Mouse (Mus musculus) hindbrain, embryonic 16.5 days (tissue): ENCODE results near the gene Gm6899. TPM values are rescaled to one million over a fixed set of nuclear protein-coding genes. Genes with fewer than 3 reads are reported as not detected.

Source experiments
- ATAC-seq: fragments of 200-750 bp; cut with Nextera tagmentation; 2 replicates; pipeline ENCODE4 v1.8.0; 2017; ENCODE audit warnings: moderate TSS enrichment, moderate library complexity
- H3K27ac ChIP-seq: fragments of 300-500 bp; sonication (generic); 2 replicates; pipeline ENCODE4 v1.5.1; 2014; ENCODE audit warnings: low read depth, mild to moderate bottlenecking, control low read depth, low read length, moderate library complexity
- H3K27me3 ChIP-seq: fragments of 300-500 bp; sonication (generic); replicated peaks from 2 replicates; pipeline ENCODE4 v1.6.1; 2014; ENCODE audit warnings: low read length; ENCODE audit not compliant: control insufficient read depth, insufficient read depth
- H3K36me3 ChIP-seq: fragments of 300-500 bp; sonication (generic); 2 replicates; pipeline ENCODE4 v1.6.1; 2014; ENCODE audit warnings: mild to moderate bottlenecking, low read length, moderate library complexity, mixed read lengths; ENCODE audit not compliant: control insufficient read depth, insufficient read depth
- H3K4me1 ChIP-seq: fragments of 300-500 bp; sonication (generic); 2 replicates; pipeline ENCODE4 v1.6.1; 2014; ENCODE audit warnings: low read depth, low read length; ENCODE audit not compliant: control insufficient read depth, insufficient read depth
- H3K4me2 ChIP-seq: fragments of 300-500 bp; sonication (generic); 2 replicates; pipeline ENCODE4 v1.6.1; 2014; ENCODE audit warnings: mild to moderate bottlenecking, low read length, control low read depth, moderate library complexity
- H3K4me3 ChIP-seq: fragments of 300-500 bp; sonication (generic); 2 replicates; pipeline ENCODE4 v1.5.1; 2014; ENCODE audit warnings: mild to moderate bottlenecking, low read length, control low read depth, moderate library complexity
- H3K9ac ChIP-seq: fragments of 300-500 bp; sonication (generic); 2 replicates; pipeline ENCODE4 v1.6.1; 2014; ENCODE audit warnings: low read depth, mild to moderate bottlenecking, control low read depth, low read length, moderate library complexity
- H3K9me3 ChIP-seq: fragments of 300-500 bp; sonication (generic); 2 replicates; pipeline ENCODE4 v1.6.1; 2014; ENCODE audit warnings: mild to moderate bottlenecking, low read length, moderate library complexity; ENCODE audit not compliant: control insufficient read depth
- WGBS: fragments of 180-500 bp; shearing (Covaris S2); extraction: QIAGEN DNeasy Blood & Tissue Kit; methylation state at CpG from one replicate; pipeline ENCODE4 v1.1.7; 2014; 5-methylcytosine and 5-hydroxymethylcytosine counted together
- polyA plus RNA-seq: library from polyadenylated mRNA; unstranded; fragments of >200 nt; fragmentation: Nextera tagmentation; extraction: Ambion mirVana; gene quantifications from 2 replicates; pipeline ENCODE4 v1.2.1, GENCODE M21; 2015

Gene Gm6899
- polyA plus RNA-seq, 1 experiment from 2014 or later: not detected

DNA sequence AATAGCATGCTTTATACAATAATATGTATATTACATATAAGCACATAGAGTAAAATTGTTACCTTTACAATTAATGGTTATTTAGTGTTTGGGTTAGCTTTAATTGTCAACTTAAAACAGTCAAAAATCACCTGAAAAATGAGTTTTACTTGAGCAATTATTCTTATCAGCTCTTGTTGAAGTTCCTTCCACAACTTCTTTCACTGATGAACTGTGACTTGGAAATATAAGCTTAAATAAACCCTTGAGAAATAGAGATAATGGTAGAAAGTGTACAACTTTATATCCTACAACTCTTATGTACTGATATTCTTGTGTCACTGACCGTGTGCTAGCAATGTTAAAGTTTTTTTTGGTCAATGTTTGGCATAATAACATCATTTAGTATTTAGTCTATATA is 43.2 kb downstream of the Gm6899 start:
- no peak overlapping the region for H3K4me2 ChIP-seq
- H3K27me3 ChIP-seq: no peaks in the 10 kb centered on the region
- H3K36me3 ChIP-seq: no peaks in the 10 kb centered on the region
- no peak overlapping the region for H3K27ac ChIP-seq
- H3K9me3 ChIP-seq: no peaks in the 10 kb centered on the region
- 85% methylated on average over 1 of the region's 1 CpGs for WGBS
- H3K4me3 ChIP-seq: no peak overlapping the region
- H3K4me1 ChIP-seq: no peaks in the 10 kb centered on the region
- ATAC-seq: no peak
- H3K9ac ChIP-seq: no peak overlapping the region

DNA sequence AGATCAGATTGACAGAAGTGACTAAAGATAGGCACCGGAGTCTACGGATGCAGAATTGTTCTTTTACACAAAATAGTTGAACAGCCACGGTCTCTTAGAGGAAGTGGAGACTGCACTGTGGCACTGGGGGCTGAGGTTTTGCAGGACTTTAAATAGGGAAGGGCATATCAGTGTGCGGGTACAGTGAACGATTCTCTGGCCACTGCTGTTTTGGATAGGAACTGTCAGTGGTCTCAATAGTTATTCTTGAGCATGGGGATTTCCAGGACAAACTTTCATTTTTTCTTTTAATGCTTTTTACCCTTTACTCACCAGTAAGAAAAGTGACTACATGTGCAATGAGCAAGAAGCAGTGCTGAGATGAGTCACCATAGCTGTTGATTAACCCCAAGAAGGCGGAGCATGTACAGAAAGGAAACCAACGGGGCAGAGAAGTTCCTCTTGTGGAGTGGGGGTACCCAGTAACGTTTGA is 47.3 kb downstream of the Gm6899 start:
- Histone ChIP-seq H3K4me3 (no peak overlapping the region), H3K4me2 (no peak overlapping the region), H3K9me3 (no peaks in the 10 kb centered on the region), H3K36me3 (no peaks in the 10 kb centered on the region), H3K9ac (no peak overlapping the region), H3K27me3 (no peaks in the 10 kb centered on the region), H3K27ac (no peak overlapping the region), H3K4me1 (no peaks in the 10 kb centered on the region)
- ATAC-seq: no peak
- WGBS: 77% methylated on average over 8 of the region's 8 CpGs

DNA sequence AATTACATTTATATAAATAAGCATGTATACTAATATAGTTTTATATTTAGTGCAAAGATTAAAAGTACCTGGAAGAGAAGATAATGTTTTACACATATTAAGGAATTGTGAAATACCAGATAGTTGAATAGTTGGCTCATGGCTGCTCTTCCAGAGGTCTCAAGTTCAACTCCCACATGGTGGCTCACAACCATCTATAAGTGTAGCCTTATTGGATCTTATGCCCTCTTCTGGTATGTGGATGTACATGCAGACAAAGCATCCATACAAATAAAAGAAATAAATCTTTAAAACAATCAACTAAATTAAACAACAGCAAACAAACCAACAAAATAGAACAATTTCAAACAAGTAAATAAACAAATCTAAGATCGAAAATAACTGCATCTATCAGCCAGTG is 49.1 kb downstream of the Gm6899 start:
- H3K36me3 ChIP-seq: no peaks in the 10 kb centered on the region
- ATAC-seq: no peak
- no peak overlapping the region for H3K9ac ChIP-seq
- no peaks in the 10 kb centered on the region for H3K27me3 ChIP-seq
- no peak overlapping the region for H3K27ac ChIP-seq
- H3K9me3 ChIP-seq: no peaks in the 10 kb centered on the region
- no peak overlapping the region for H3K4me2 ChIP-seq
- H3K4me1 ChIP-seq: no peaks in the 10 kb centered on the region
- 93% methylated on average over 1 of the region's 1 CpGs for WGBS
- no peak overlapping the region for H3K4me3 ChIP-seq

Other genes starting within 250 kb of the Gm6899 start
- gene Fancl, start 207.1 kb upstream of the Gm6899 start, polyA plus RNA-seq: 13.0 and 15.2 TPM in 2 replicates
- gene Vrk2, start 758 bp downstream of the Gm6899 start, polyA plus RNA-seq: 3.5 and 3.9 TPM in 2 replicates